In the genomic region with DNA sequence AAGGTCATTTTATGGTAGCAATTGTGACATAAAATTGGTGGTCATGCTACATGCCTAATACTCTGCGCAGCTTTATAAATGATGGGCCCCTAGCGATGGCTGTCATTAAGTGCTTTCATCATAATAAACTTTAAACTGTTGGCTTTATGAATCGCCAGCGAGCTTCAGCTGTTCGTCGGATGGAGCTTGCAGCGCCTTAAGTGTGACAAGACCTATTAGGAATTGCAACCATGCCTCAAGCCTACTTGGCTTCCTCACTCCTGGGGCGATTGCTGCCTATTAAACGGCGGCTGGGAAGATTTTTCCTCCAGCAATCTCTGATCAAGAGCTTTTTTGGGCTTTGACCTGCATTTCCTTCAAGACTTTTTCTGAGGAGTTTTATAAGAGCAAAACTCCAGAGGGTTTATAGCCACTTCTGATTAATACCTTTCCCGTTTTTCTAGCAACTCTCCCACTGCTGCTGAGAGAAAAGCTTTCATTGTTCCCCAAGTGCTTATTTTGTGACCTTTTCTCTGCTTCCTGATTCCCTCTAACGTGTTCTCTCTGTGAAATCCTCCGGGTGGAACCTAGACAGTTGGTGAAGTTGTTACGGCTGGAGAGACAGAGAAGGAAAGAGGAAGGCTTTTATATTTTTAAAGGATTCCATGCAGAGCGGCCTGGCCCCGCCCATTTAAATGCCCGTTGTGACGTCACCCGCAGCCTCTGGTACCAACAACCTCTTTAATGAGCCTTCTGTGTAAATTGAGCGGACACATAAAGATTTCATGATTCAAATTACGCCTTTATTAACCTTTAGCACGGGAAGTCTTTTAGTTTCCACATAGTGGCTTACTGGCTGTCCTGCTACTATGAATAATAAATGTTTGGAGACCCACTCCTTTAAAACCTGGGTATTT, we compare ENCODE assay signal across 13 mouse cellular contexts.
DNase-seq lines count a peak whose midpoint lies in the region; ATAC-seq lines count a peak whose summit lies in the region.
"Had no signal": no experiment of that assay in that cellular context is flagged by ENCODE, and none has a peak within 500 bp of the region (broad histone marks: within the 10 kb centered on the region; RNA-seq: fewer than 3 reads in every experiment).

No protein-coding gene starts in this region.

- no peak overlapping the region for H3K9ac ChIP-seq in kidney, embryonic 15.5 days
- no peak overlapping the region for H3K9ac ChIP-seq in intestine, embryonic 15.5 days
- no peak overlapping the region for H3K9ac ChIP-seq in midbrain, embryonic 14.5 days (replicated peaks; ENCODE audit: low read length)

- no peak overlapping the region for H3K4me3 ChIP-seq in kidney, embryonic 15.5 days (replicated peaks)
- 0 out of 2 replicates have a peak overlapping the region, but pooled peaks have one; percentile 18 for H3K4me3 ChIP-seq in intestine, embryonic 15.5 days (replicated peaks)
- H3K4me3 ChIP-seq in midbrain, embryonic 14.5 days (replicated peaks; ENCODE audit: low read depth, low read length), result no peak overlapping the region

- no peaks in the 10 kb centered on the region for H3K9me3 ChIP-seq in kidney, embryonic 15.5 days (replicated peaks)
- H3K9me3 ChIP-seq in intestine, embryonic 15.5 days, result no peaks in the 10 kb centered on the region
- no peaks in the 10 kb centered on the region for H3K9me3 ChIP-seq in midbrain, embryonic 14.5 days (ENCODE audit: control insufficient read depth, low read length)
- H3K9me3 ChIP-seq: G1E had no signal

- H3K27me3 ChIP-seq in kidney, embryonic 15.5 days, result peaks cover 99% of the 10 kb centered on the region
- H3K27me3 ChIP-seq in intestine, embryonic 15.5 days (replicated peaks), result peaks cover 86% of the 10 kb centered on the region
- peaks cover 98% of the 10 kb centered on the region for H3K27me3 ChIP-seq in midbrain, embryonic 14.5 days (ENCODE audit: control insufficient read depth, insufficient read depth, low read length)

- intact Hi-C loops in left cerebral cortex, postnatal 10 days (cut with DNase I), result no loop called here

- peak; percentile 27 for DNase-seq in kidney, adult 11 months
- peak; percentile 59 for DNase-seq in embryo, embryonic 11 days
- DNase-seq in midbrain, embryonic 14.5 days, result peak; percentile 52
- no peak for DNase-seq in left cerebral cortex, postnatal 10 days (ENCODE audit: extremely low spot score in 1 of 2, low spot score in 2 of 2)
- DNase-seq in cerebellum, postnatal 4 days (ENCODE audit: low spot score in 2 of 2), result no peak
- no peak for DNase-seq in layer of hippocampus, adult 9-11 months
- DNase-seq: cerebellum, postnatal 10 days; lung, adult 18-20 months; thymus, postnatal 25 days had no signal

- 9% methylated on average over 22 of the region's 22 CpGs for WGBS in kidney, embryonic 15.5 days
- 14% methylated on average over 22 of the region's 22 CpGs for WGBS in intestine, embryonic 15.5 days
- 9% methylated on average over 22 of the region's 22 CpGs for WGBS in midbrain, embryonic 14.5 days

- H3K36me3 ChIP-seq in kidney, embryonic 15.5 days, result no peaks in the 10 kb centered on the region
- H3K36me3 ChIP-seq in intestine, embryonic 15.5 days, result no peaks in the 10 kb centered on the region
- H3K36me3 ChIP-seq in midbrain, embryonic 14.5 days (ENCODE audit: control insufficient read depth, insufficient read depth, low read length), result no peaks in the 10 kb centered on the region
- H3K36me3 ChIP-seq: G1E had no signal

- no peak overlapping the region for H3K4me2 ChIP-seq in kidney, embryonic 15.5 days
- H3K4me2 ChIP-seq in intestine, embryonic 15.5 days (replicated peaks), result peak overlapping the region; percentile 52; the same call in 1 of the 2 replicates
- H3K4me2 ChIP-seq in midbrain, embryonic 14.5 days (ENCODE audit: low read length), result no peak overlapping the region

- peaks cover 6% of the 10 kb centered on the region; the same call in 1 of the 2 replicates for H3K4me1 ChIP-seq in kidney, embryonic 15.5 days
- H3K4me1 ChIP-seq in intestine, embryonic 15.5 days (replicated peaks), result no peaks in the 10 kb centered on the region
- peaks cover 4% of the 10 kb centered on the region; the same call in 1 of the 2 replicates for H3K4me1 ChIP-seq in midbrain, embryonic 14.5 days (ENCODE audit: control insufficient read depth, insufficient read depth, low read length)

- ATAC-seq in kidney, embryonic 15.5 days (replicated peaks; ENCODE audit: low FRiP score), result no peak
- ATAC-seq in intestine, embryonic 15.5 days, result no peak
- ATAC-seq in midbrain, embryonic 14.5 days (ENCODE audit: low FRiP score, low TSS enrichment), result no peak

- no peak overlapping the region for H3K27ac ChIP-seq in kidney, embryonic 15.5 days
- H3K27ac ChIP-seq in intestine, embryonic 15.5 days, result no peak overlapping the region
- H3K27ac ChIP-seq in midbrain, embryonic 14.5 days (replicated peaks; ENCODE audit: low read depth, low read length), result no peak overlapping the region
- H3K27ac ChIP-seq: kidney, postnatal 0 days had no signal

Comparison
In these comparisons a context has a peak if more than half of its experiments do, and no peak if none do; other contexts are left out.
1. DNase-seq: peak in kidney, adult 11 months (single experiment), embryo, embryonic 11 days (single experiment) and midbrain, embryonic 14.5 days (single experiment); none in left cerebral cortex, postnatal 10 days (0 of 2), cerebellum, postnatal 4 days (0 of 2) and layer of hippocampus, adult 9-11 months (single experiment).